Mouse (Mus musculus) thymus, postnatal 36 days (tissue): Measurements from ENCODE around the gene Magi2.

Source experiments
- DNase-seq, 2 experiments: peaks; one replicate each; pipeline ENCODE4 v3.0.0; 2022; ENCODE audit warnings: mixed read lengths in 2 of 2

Magi2 gene

GRCm38 (mm10) chr5:20536544-20536943, 1309.7 kb downstream of the Magi2 start:
- no peak for DNase-seq

GRCm38 (mm10) chr5:20537369-20538022, 1310.7 kb downstream of the Magi2 start:
- DNase-seq: no peak

- no peak for DNase-seq
Observed at GRCm38 (mm10) chr5:20544374-20544773, 1317.5 kb downstream of the Magi2 start.

GRCm38 (mm10) chr5:20559378-20559777, 1332.5 kb downstream of the Magi2 start:
- no peak for DNase-seq

GRCm38 (mm10) chr5:20559821-20560220, 1333.0 kb downstream of the Magi2 start:
- DNase-seq: no peak

GRCm38 (mm10) chr5:20568421-20568820, 1341.6 kb downstream of the Magi2 start:
- DNase-seq: no peak

- DNase-seq: no peak
Observed at GRCm38 (mm10) chr5:20568966-20569365, 1342.1 kb downstream of the Magi2 start.

- no peak for DNase-seq
Observed at GRCm38 (mm10) chr5:20574816-20575215, 1348.0 kb downstream of the Magi2 start.

GRCm38 (mm10) chr5:20575798-20576197, 1349.0 kb downstream of the Magi2 start:
- no peak for DNase-seq

GRCm38 (mm10) chr5:20576266-20576665, 1349.4 kb downstream of the Magi2 start:
- DNase-seq: no peak

GRCm38 (mm10) chr5:20578666-20579065, 1351.8 kb downstream of the Magi2 start:
- DNase-seq: no peak

GRCm38 (mm10) chr5:20580619-20581018, 1353.8 kb downstream of the Magi2 start:
- DNase-seq: no peak

- DNase-seq: no peak
Observed at GRCm38 (mm10) chr5:20582995-20583435, 1356.2 kb downstream of the Magi2 start.

- DNase-seq: no peak
Observed at GRCm38 (mm10) chr5:20583639-20584038, 1356.8 kb downstream of the Magi2 start.

- no peak for DNase-seq
Observed at GRCm38 (mm10) chr5:20584769-20585168, 1357.9 kb downstream of the Magi2 start.

GRCm38 (mm10) chr5:20589731-20590130, 1362.9 kb downstream of the Magi2 start:
- DNase-seq: no peak

GRCm38 (mm10) chr5:20598196-20598595, 1371.4 kb downstream of the Magi2 start:
- no peak for DNase-seq

- no peak for DNase-seq
Observed at GRCm38 (mm10) chr5:20603756-20604469, 1377.1 kb downstream of the Magi2 start.

- no peak for DNase-seq
Observed at GRCm38 (mm10) chr5:20606497-20606896, 1379.7 kb downstream of the Magi2 start.

- no peak for DNase-seq
Observed at GRCm38 (mm10) chr5:20607503-20607902, 1380.7 kb downstream of the Magi2 start.

GRCm38 (mm10) chr5:20609206-20609935, 1382.5 kb downstream of the Magi2 start:
- DNase-seq: no peak

GRCm38 (mm10) chr5:20610640-20611039, 1383.8 kb downstream of the Magi2 start:
- DNase-seq: no peak

GRCm38 (mm10) chr5:20612616-20613015, 1385.8 kb downstream of the Magi2 start:
- DNase-seq: no peak

GRCm38 (mm10) chr5:20614891-20615290, 1388.1 kb downstream of the Magi2 start:
- DNase-seq: no peak
